Mouse (Mus musculus): ENCODE data around the gene Rbm18. TPM values are rescaled to one million over a fixed set of nuclear protein-coding genes. Genes with fewer than 3 reads are reported as not detected.

Gene Rbm18
- polyA plus RNA-seq, 1 experiment from 2014 or later: 14.9 TPM

DNA sequence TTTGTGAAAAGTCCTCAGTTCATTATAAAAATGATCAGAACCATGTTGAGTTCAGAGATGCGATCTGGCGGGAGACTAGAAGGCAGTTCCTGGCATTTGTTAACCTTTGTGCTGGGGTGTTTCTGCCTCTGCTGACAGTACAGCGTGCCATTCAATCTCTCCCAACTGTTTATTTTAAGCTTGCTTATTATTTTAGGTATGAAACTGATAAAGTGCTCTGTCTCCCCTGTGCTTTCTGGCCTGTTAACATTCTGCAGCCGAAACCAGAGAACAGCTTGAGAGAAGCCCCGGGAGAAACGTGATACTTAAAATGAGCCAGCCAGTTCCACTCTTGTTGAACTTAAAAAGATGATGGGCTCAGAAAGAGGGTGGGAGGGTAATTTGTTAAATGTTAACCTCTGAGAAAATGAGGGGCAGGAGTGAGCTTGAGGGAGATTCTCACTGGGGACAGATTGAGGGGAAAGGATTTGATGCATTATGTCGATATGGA is 12.3 kb upstream of the Rbm18 start:
- Histone ChIP-seq H3K9me3 (ENCODE audit: low read length) (no peaks in the 10 kb centered on the region), H3K4me1 (ENCODE audit: insufficient read depth) (no peaks in the 10 kb centered on the region), H3K4me3 (ENCODE audit: low read depth, low read length) (no peak overlapping the region), H3K27me3 (ENCODE audit: insufficient read depth, low read length) (no peaks in the 10 kb centered on the region), H3K9ac (replicated peaks) (no peak overlapping the region), H3K36me3 (replicated peaks; ENCODE audit: insufficient read depth, low read length) (peaks cover 21% of the 10 kb centered on the region), H3K4me2 (ENCODE audit: low read depth, low read length) (no peak overlapping the region), H3K27ac (ENCODE audit: low read depth) (no peak overlapping the region)
- ATAC-seq (no peak), DNase-seq (no peak)
- TF ChIP-seq CTCF (IDR thresholded peaks at IDR 0.05; ENCODE audit: low read depth) (no peak), EP300 (IDR thresholded peaks at IDR 0.05; ENCODE audit: low read depth) (no peak)
- WGBS (ENCODE audit: insufficient replicate concordance): 83% methylated on average over 7 of the region's 7 CpGs

DNA sequence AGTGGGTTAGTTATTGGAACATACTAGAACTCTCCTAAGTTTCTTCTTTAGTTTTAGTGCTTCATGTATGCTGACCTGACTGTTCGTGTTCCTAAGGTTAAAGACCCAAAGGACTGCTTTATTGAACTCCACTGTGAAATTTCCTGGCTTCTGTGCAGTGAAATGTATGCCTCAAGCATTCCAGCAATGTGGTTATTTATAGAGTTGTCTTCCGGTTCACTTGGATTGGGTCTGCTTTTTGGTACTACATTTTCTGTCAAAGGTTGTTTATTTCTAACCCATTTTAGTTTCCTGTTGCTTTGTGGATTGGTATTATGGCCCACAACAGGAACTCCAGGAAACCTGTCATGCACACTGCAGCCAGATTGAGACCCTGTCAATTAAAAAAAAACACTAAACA is 2.5 kb upstream of the Rbm18 start:
- Histone ChIP-seq H3K36me3 (replicated peaks; ENCODE audit: insufficient read depth, low read length) (peaks cover 10% of the 10 kb centered on the region), H3K9ac (replicated peaks) (no peak overlapping the region), H3K9me3 (ENCODE audit: low read length) (no peaks in the 10 kb centered on the region), H3K27me3 (ENCODE audit: insufficient read depth, low read length) (no peaks in the 10 kb centered on the region), H3K4me2 (ENCODE audit: low read depth, low read length) (no peak overlapping the region), H3K4me3 (ENCODE audit: low read depth, low read length) (no peak overlapping the region), H3K27ac (ENCODE audit: low read depth) (0 out of 2 replicates have a peak overlapping the region, but pooled peaks have one; percentile 1), H3K4me1 (ENCODE audit: insufficient read depth) (peaks cover 18% of the 10 kb centered on the region)
- ATAC-seq (no peak), DNase-seq (no peak)
- 75% methylated on average over 2 of the region's 2 CpGs for WGBS (ENCODE audit: insufficient replicate concordance)
- TF ChIP-seq EP300 (IDR thresholded peaks at IDR 0.05; ENCODE audit: low read depth): no peak
- TF ChIP-seq CTCF (IDR thresholded peaks at IDR 0.05; ENCODE audit: low read depth): no peak

DNA sequence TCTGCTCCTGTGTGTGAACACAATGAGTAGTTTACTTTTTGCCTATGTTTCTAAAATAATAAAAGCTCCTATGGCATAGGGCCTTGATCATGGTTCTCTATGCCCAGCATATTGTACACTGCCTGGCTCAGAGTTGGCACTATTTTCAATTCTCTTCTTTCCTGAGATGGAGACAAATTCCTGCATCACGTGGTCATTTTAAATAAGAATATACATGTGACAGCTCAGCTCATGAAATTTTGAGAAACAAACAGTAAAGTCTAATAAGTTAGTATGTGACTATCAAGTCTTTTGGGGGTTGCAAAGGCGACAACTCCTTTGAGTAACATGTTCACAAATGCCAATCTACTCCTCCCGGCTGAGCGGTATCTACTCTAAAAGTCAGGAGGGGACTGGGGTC is 686 bp downstream of the Rbm18 start:
- peak overlapping the region; percentile 74 for H3K9ac ChIP-seq (replicated peaks)
- TF ChIP-seq EP300 (IDR thresholded peaks at IDR 0.05; ENCODE audit: low read depth): no peak
- TF ChIP-seq CTCF (IDR thresholded peaks at IDR 0.05; ENCODE audit: low read depth): no peak
- H3K9me3 ChIP-seq (ENCODE audit: low read length): no peaks in the 10 kb centered on the region
- peaks cover 28% of the 10 kb centered on the region for H3K36me3 ChIP-seq (replicated peaks; ENCODE audit: insufficient read depth, low read length)
- peak overlapping the region; percentile 78 for H3K27ac ChIP-seq (ENCODE audit: low read depth)
- no peaks in the 10 kb centered on the region for H3K27me3 ChIP-seq (ENCODE audit: insufficient read depth, low read length)
- 1% methylated on average over 4 of the region's 4 CpGs for WGBS (ENCODE audit: insufficient replicate concordance)
- DNase-seq (no peak), ATAC-seq (no peak)
- H3K4me1 ChIP-seq (ENCODE audit: insufficient read depth): peaks cover 18% of the 10 kb centered on the region
- peak overlapping the region; percentile 76 for H3K4me3 ChIP-seq (ENCODE audit: low read depth, low read length)
- peak overlapping the region; percentile 73 for H3K4me2 ChIP-seq (ENCODE audit: low read depth, low read length)

DNA sequence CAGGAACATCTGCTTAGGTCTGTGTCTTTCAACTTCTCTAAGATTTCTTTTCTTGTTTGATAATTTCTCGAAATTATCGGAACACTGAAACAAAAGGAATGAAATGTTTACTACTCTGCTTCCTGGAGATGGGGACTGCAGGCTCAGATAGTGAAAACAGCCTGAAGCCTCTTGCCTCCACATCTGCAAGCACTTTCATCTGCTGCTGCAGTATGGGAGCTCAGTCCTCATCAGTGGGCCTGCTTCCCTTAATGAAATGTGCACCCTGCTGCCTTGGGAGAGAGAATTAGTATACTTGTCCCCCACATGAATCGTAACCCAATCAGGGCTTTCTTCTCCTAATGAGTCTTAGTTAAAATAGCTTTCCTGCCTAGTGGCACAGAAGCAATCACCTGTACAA is 7.5 kb downstream of the Rbm18 start:
- Histone ChIP-seq H3K4me2 (ENCODE audit: low read depth, low read length) (no peak overlapping the region), H3K36me3 (replicated peaks; ENCODE audit: insufficient read depth, low read length) (peaks cover 51% of the 10 kb centered on the region), H3K4me3 (ENCODE audit: low read depth, low read length) (no peak overlapping the region), H3K9me3 (ENCODE audit: low read length) (no peaks in the 10 kb centered on the region), H3K4me1 (ENCODE audit: insufficient read depth) (0 out of 2 replicates have a peak, but pooled peaks cover 4% of the 10 kb centered on the region), H3K27ac (ENCODE audit: low read depth) (no peak overlapping the region), H3K9ac (replicated peaks) (no peak overlapping the region), H3K27me3 (ENCODE audit: insufficient read depth, low read length) (no peaks in the 10 kb centered on the region)
- ATAC-seq: no peak
- 78% methylated on average over 3 of the region's 3 CpGs for WGBS (ENCODE audit: insufficient replicate concordance)
- no peak for DNase-seq
- TF ChIP-seq CTCF (IDR thresholded peaks at IDR 0.05; ENCODE audit: low read depth): no peak

DNA sequence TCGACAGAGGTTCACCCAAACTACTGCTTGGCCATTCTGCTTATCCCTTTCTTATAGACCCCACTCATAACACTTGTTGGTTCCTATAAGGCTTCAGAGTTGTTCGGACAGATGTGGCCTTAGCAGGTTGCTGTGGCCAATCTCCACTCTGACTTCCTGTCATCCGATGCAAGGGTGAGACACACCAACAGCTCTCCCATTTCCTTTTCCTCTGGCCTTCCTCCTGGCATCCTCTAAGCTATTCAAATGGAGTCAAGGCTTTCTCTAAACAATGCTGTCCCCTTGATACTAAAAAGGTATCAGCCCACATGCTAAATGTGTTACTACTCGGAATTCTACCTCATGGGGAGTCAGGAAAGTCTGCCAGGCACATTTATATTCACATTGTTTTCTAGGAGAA is 8.6 kb downstream of the Rbm18 start:
- Histone ChIP-seq H3K27ac (ENCODE audit: low read depth) (peak overlapping the region; percentile 22; the same call in 1 of the 2 replicates), H3K9me3 (ENCODE audit: low read length) (no peaks in the 10 kb centered on the region), H3K36me3 (replicated peaks; ENCODE audit: insufficient read depth, low read length) (peaks cover 48% of the 10 kb centered on the region), H3K9ac (replicated peaks) (no peak overlapping the region), H3K4me3 (ENCODE audit: low read depth, low read length) (no peak overlapping the region), H3K27me3 (ENCODE audit: insufficient read depth, low read length) (no peaks in the 10 kb centered on the region), H3K4me1 (ENCODE audit: insufficient read depth) (0 out of 2 replicates have a peak, but pooled peaks cover 4% of the 10 kb centered on the region), H3K4me2 (ENCODE audit: low read depth, low read length) (no peak overlapping the region)
- ATAC-seq (no peak), DNase-seq (no peak)
- no peak for TF ChIP-seq EP300 (IDR thresholded peaks at IDR 0.05; ENCODE audit: low read depth)
- no peak for TF ChIP-seq CTCF (IDR thresholded peaks at IDR 0.05; ENCODE audit: low read depth)
- WGBS (ENCODE audit: insufficient replicate concordance): 70% methylated on average over 4 of the region's 4 CpGs

DNA sequence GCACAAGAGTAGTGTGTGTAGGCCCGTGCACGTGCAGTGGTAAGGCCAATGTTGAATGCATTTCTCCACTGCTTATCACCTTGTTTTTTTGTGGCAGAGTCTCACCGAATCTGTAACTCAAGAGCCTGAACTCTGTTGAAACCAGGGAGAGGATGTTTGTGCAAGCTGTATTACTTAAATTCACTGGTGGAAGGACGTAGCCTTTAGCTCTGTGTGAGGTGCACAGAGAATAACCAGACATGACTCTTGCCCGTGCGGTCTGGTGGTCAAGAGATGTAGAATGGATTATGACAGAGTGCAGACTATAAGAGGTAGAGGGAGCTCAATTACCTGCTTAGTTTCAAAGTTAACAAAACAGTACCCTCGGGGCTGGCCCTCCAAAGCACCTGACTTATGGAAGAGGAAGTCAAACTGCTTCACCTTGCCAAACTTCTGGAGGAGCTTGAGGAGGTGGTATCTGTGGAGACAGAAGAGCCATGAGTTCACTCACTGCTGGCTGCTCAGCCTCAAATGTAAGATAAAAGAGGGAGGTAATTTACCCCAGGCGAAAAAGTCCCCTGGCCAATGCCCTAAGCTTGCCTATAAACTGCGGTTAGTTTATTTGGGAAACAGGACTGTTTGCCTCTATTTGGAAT is 9.7 kb downstream of the Rbm18 start:
- no peak for DNase-seq
- Histone ChIP-seq H3K4me3 (ENCODE audit: low read depth, low read length) (no peak overlapping the region), H3K4me1 (ENCODE audit: insufficient read depth) (0 out of 2 replicates have a peak, but pooled peaks cover 4% of the 10 kb centered on the region), H3K36me3 (replicated peaks; ENCODE audit: insufficient read depth, low read length) (peaks cover 52% of the 10 kb centered on the region), H3K4me2 (ENCODE audit: low read depth, low read length) (no peak overlapping the region), H3K27ac (ENCODE audit: low read depth) (no peak overlapping the region), H3K27me3 (ENCODE audit: insufficient read depth, low read length) (no peaks in the 10 kb centered on the region), H3K9ac (replicated peaks) (no peak overlapping the region), H3K9me3 (ENCODE audit: low read length) (no peaks in the 10 kb centered on the region)
- WGBS (ENCODE audit: insufficient replicate concordance): 81% methylated on average over 9 of the region's 9 CpGs
- no peak for TF ChIP-seq EP300 (IDR thresholded peaks at IDR 0.05; ENCODE audit: low read depth)
- no peak for TF ChIP-seq CTCF (IDR thresholded peaks at IDR 0.05; ENCODE audit: low read depth)
- ATAC-seq: no peak
